Mouse (Mus musculus) gastrocnemius, adult 2 months (tissue): Measurements from ENCODE around the gene Rgr. TPM values are rescaled to one million over a fixed set of nuclear protein-coding genes. Genes with fewer than 3 reads are reported as not detected.
"Not testable (repeated sequence)": the region's sequence is repeated elsewhere in the genome, so short reads cannot be mapped to it uniquely, and the experiment has no call there.

ENCODE experiments used
- DNase-seq: peaks from one replicate; pipeline ENCODE4 v3.0.0; 2022
- H3K27ac ChIP-seq: fragments of 200-600 bp; 2 replicates; pipeline ENCODE4 v1.8.1; 2022; ENCODE audit warnings: mild to moderate bottlenecking
- H3K4me3 ChIP-seq: fragments of 200-600 bp; 2 replicates; pipeline ENCODE4 v1.8.1; 2022; ENCODE audit warnings: mild to moderate bottlenecking, moderate library complexity
- CTCF ChIP-seq: fragments of 200-600 bp; IDR thresholded peaks from 2 replicates; pipeline ENCODE4 v1.8.1; 2022; ENCODE audit warnings: antibody characterized with exemption, mild to moderate bottlenecking, moderate library complexity
- intact Hi-C: fragments of 180-260 bp; cut with DNase I; formaldehyde crosslinking; loops from one replicate; pipeline ENCODE4 v1.15.1; 2025
- total RNA-seq, 2 experiments: library from RNA; stranded (reverse); gene quantifications; 2 replicates each; pipeline ENCODE4 v1.2.3; 2021

Rgr gene
- total RNA-seq, 2 experiments from 2014 or later = not detected

- Histone ChIP-seq H3K4me3 (no peak overlapping the region), H3K27ac (no peak overlapping the region)
- intact Hi-C loops = no loop called here
- DNase-seq = no peak
- TF ChIP-seq CTCF = no peak
These were observed 20.2 kb downstream of the Rgr start for GRCm38 (mm10) chr14:37028555-37028954.

- H3K4me3 ChIP-seq = no peak overlapping the region
- no peak overlapping the region for H3K27ac ChIP-seq
- TF ChIP-seq CTCF = no peak
- no peak for DNase-seq
- intact Hi-C loops = no loop called here
These were observed 20.8 kb downstream of the Rgr start for GRCm38 (mm10) chr14:37027951-37028350.

GRCm38 (mm10) chr14:37027248-37027933 lies 21.4 kb downstream of the Rgr start:
- intact Hi-C loops = no loop called here
- DNase-seq = no peak
- H3K27ac ChIP-seq = no peak overlapping the region
- no peak overlapping the region for H3K4me3 ChIP-seq
- no peak for TF ChIP-seq CTCF

GRCm38 (mm10) chr14:37015894-37016293 lies 32.9 kb downstream of the Rgr start:
- Histone ChIP-seq H3K4me3 (no peak overlapping the region), H3K27ac (no peak overlapping the region)
- no peak for TF ChIP-seq CTCF
- intact Hi-C loops = no loop called here
- no peak for DNase-seq

GRCm38 (mm10) chr14:37013644-37014043 lies 35.1 kb downstream of the Rgr start:
- no peak overlapping the region for H3K27ac ChIP-seq
- H3K4me3 ChIP-seq = no peak overlapping the region
- no peak for TF ChIP-seq CTCF
- DNase-seq = no peak
- intact Hi-C loops = no loop called here

GRCm38 (mm10) chr14:37009686-37010085 lies 39.1 kb downstream of the Rgr start:
- no peak overlapping the region for H3K27ac ChIP-seq
- intact Hi-C loops = no loop called here
- H3K4me3 ChIP-seq = no peak overlapping the region
- DNase-seq = no peak
- TF ChIP-seq CTCF = no peak

- Histone ChIP-seq H3K4me3 (no peak overlapping the region), H3K27ac (no peak overlapping the region)
- no peak for TF ChIP-seq CTCF
- DNase-seq = no peak
- intact Hi-C loops = no loop called here
These were observed 42.3 kb downstream of the Rgr start for GRCm38 (mm10) chr14:37006489-37006888.

GRCm38 (mm10) chr14:37005865-37006264 lies 42.9 kb downstream of the Rgr start:
- intact Hi-C loops = no loop called here
- Histone ChIP-seq H3K4me3 (no peak overlapping the region), H3K27ac (no peak overlapping the region)
- TF ChIP-seq CTCF = no peak
- no peak for DNase-seq

- Histone ChIP-seq H3K4me3 (no peak overlapping the region), H3K27ac (no peak overlapping the region)
- intact Hi-C loops = no loop called here
- DNase-seq = no peak
- no peak for TF ChIP-seq CTCF
These were observed 45.2 kb downstream of the Rgr start for GRCm38 (mm10) chr14:37003431-37004095.

GRCm38 (mm10) chr14:37002852-37003251 lies 45.9 kb downstream of the Rgr start:
- H3K4me3 ChIP-seq = no peak overlapping the region
- no peak for DNase-seq
- TF ChIP-seq CTCF = no peak
- H3K27ac ChIP-seq = no peak overlapping the region
- intact Hi-C loops = no loop called here

GRCm38 (mm10) chr14:37000780-37001179 lies 48.0 kb downstream of the Rgr start:
- DNase-seq, H3K27ac ChIP-seq, H3K4me3 ChIP-seq, intact Hi-C loops: not testable (repeated sequence)

- no peak overlapping the region for H3K27ac ChIP-seq
- H3K4me3 ChIP-seq = no peak overlapping the region
- no peak for TF ChIP-seq CTCF
- intact Hi-C loops = no loop called here
- no peak for DNase-seq
These were observed 59.0 kb downstream of the Rgr start for GRCm38 (mm10) chr14:36989784-36990183.

- no peak overlapping the region for H3K27ac ChIP-seq
- TF ChIP-seq CTCF = no peak
- no peak for DNase-seq
- no peak overlapping the region for H3K4me3 ChIP-seq
- intact Hi-C loops = no loop called here
These were observed 63.1 kb downstream of the Rgr start for GRCm38 (mm10) chr14:36985693-36986092.

Other genes with a start within 250 kb of the Rgr start
- gene Ccser2, start 80.2 kb downstream of the Rgr start, total RNA-seq = 10 to 100 TPM; 57.2 to 63.8 TPM
- gene Lrit1, start 5.9 kb upstream of the Rgr start, total RNA-seq = not detected
- not detected for gene Lrit2, start 19.0 kb upstream of the Rgr start, total RNA-seq
- not detected for gene Cdhr1, start 49.4 kb upstream of the Rgr start, total RNA-seq
- under 1 TPM; 0.48 to 0.92 TPM for gene 2610528A11Rik, start 65.1 kb upstream of the Rgr start, total RNA-seq
- 100 to 1,000 TPM; 416 to 464 TPM for gene Ghitm, start 86.3 kb upstream of the Rgr start, total RNA-seq